Mouse (Mus musculus) heart, adult 2 months (tissue): Measurements from ENCODE around the gene Bmpr1b.

Experiments used
- CTCF ChIP-seq: fragments of 200-600 bp; IDR thresholded peaks from 2 replicates; pipeline ENCODE4 v1.8.1; 2022; ENCODE audit warnings: antibody characterized with exemption, mild to moderate bottlenecking, moderate library complexity
- EP300 ChIP-seq: fragments of 200-500 bp; IDR thresholded peaks from 2 replicates; pipeline ENCODE4 v1.6.1; 2011; ENCODE audit warnings: low read depth, low read length, control low read depth; ENCODE audit not compliant: insufficient read depth
- POLR2A ChIP-seq: fragments of 200-500 bp; IDR thresholded peaks from 2 replicates; pipeline ENCODE4 v1.6.1; 2011; ENCODE audit warnings: mild to moderate bottlenecking, low read depth, low read length, control low read depth; ENCODE audit not compliant: insufficient read depth

DNA sequence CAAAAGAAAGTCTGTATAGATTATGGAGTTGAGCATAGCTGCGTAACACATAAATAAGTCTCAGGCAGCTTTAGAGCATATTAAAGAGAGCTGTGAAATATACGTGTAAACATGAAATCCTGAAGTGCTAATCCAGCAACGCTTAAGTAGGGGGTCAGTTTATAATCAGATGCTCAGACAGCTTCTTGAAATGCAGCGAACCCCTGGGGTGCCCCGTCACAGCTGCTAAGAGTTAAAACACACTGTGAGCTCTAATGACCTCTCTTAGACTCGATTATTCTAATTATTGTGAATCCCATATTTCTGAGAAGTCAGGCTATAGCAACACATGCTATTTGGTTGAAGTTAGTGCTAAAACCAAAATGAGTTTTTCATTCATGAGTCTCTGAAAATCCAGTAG, 45.0 kb downstream of the Bmpr1b start:
- TF ChIP-seq CTCF (no peak), POLR2A (no peak), EP300 (no peak)
